Mouse (Mus musculus) kidney, adult 2 months (tissue): ENCODE measurements around the gene Ttll5. TPM values are rescaled to one million over a fixed set of nuclear protein-coding genes. Genes with fewer than 3 reads are reported as not detected.

Source experiments
- DNase-seq: peaks from one replicate; pipeline ENCODE4 v3.0.0; 2021
- H3K27ac ChIP-seq: fragments of 200-500 bp; 2 replicates; pipeline ENCODE4 v1.5.1; 2012; ENCODE audit warnings: low read depth, low read length, control low read depth, inconsistent platforms; ENCODE audit not compliant: insufficient read depth
- H3K27me3 ChIP-seq: fragments of 200-500 bp; replicated peaks from 2 replicates; pipeline ENCODE4 v1.6.1; 2012; ENCODE audit warnings: mild to moderate bottlenecking, moderate library complexity, low read length, inconsistent platforms; ENCODE audit not compliant: control insufficient read depth, insufficient read depth
- H3K36me3 ChIP-seq: fragments of 200-500 bp; 2 replicates; pipeline ENCODE4 v1.6.1; 2012; ENCODE audit warnings: mild to moderate bottlenecking, moderate library complexity, low read length, inconsistent platforms; ENCODE audit not compliant: control insufficient read depth, insufficient read depth
- H3K4me1 ChIP-seq: fragments of 200-500 bp; 2 replicates; pipeline ENCODE4 v1.6.1; 2011; ENCODE audit warnings: low read length; ENCODE audit not compliant: control insufficient read depth, insufficient read depth
- H3K4me3 ChIP-seq: fragments of 200-500 bp; 2 replicates; pipeline ENCODE4 v1.5.1; 2011; ENCODE audit warnings: mild to moderate bottlenecking, low read depth, low read length, control low read depth; ENCODE audit not compliant: insufficient read depth
- CTCF ChIP-seq: fragments of 200-500 bp; conservative IDR thresholded peaks from 2 replicates; pipeline ENCODE4 v1.5.1; 2011; ENCODE audit warnings: low read depth, mild to moderate bottlenecking, control low read depth, low read length, moderate library complexity, mixed read lengths; ENCODE audit not compliant: insufficient read depth, insufficient read length
- POLR2A ChIP-seq: fragments of 200-500 bp; IDR thresholded peaks from one replicate; pipeline ENCODE4 v1.6.1; 2011; ENCODE audit warnings: low read depth, low read length, control low read depth
- WGBS: fragments of 180-500 bp; shearing (Covaris S2); methylation state at CpG from one replicate; pipeline ENCODE4 v1.1.7; 2018; 5-methylcytosine and 5-hydroxymethylcytosine counted together
- polyA plus RNA-seq: library from polyadenylated mRNA; depleted of rRNA; stranded (reverse); fragments of >200 nt; gene quantifications from 2 replicates; pipeline ENCODE4 v1.2.3, GENCODE M21; 2012; rRNA removed

Gene Ttll5
- polyA plus RNA-seq, 1 experiment: 12.9 TPM

GRCm38 (mm10) chr12:86104297-86104696 is 279.8 kb downstream of the Ttll5 start:
- peak overlapping the region; percentile 37 for H3K27ac ChIP-seq
- H3K4me1 ChIP-seq: peaks cover 27% of the 10 kb centered on the region
- H3K36me3 ChIP-seq: no peaks in the 10 kb centered on the region
- WGBS: 58% methylated on average over 11 of the region's 11 CpGs
- TF ChIP-seq CTCF (no peak), POLR2A (no peak)
- peak; percentile 65 for DNase-seq
- no peak overlapping the region for H3K4me3 ChIP-seq
- no peaks in the 10 kb centered on the region for H3K27me3 ChIP-seq

GRCm38 (mm10) chr12:86105546-86105945 is 281.1 kb downstream of the Ttll5 start:
- TF ChIP-seq CTCF (no peak), POLR2A (no peak)
- H3K4me1 ChIP-seq: peaks cover 27% of the 10 kb centered on the region

GRCm38 (mm10) chr12:86106086-86106485 is 281.6 kb downstream of the Ttll5 start:
- no peaks in the 10 kb centered on the region for H3K27me3 ChIP-seq
- DNase-seq: no peak
- TF ChIP-seq POLR2A: no peak
- no peak for TF ChIP-seq CTCF
- no peak overlapping the region for H3K4me3 ChIP-seq
- no peak overlapping the region for H3K27ac ChIP-seq
- no peaks in the 10 kb centered on the region for H3K36me3 ChIP-seq
- H3K4me1 ChIP-seq: peaks cover 27% of the 10 kb centered on the region
- 86% methylated on average over 9 of the region's 9 CpGs for WGBS

More at GRCm38 (mm10) chr12:86105546-86105945, 281.1 kb downstream of the Ttll5 start:
- H3K27me3 ChIP-seq: no peaks in the 10 kb centered on the region
- H3K4me3 ChIP-seq: no peak overlapping the region
- whole genome bisulfite sequencing: 68% methylated on average over 9 of the region's 10 CpGs
- peak; percentile 53 for DNase-seq
- H3K36me3 ChIP-seq: no peaks in the 10 kb centered on the region
- H3K27ac ChIP-seq: no peak overlapping the region

GRCm38 (mm10) chr12:86107645-86108044 is 283.2 kb downstream of the Ttll5 start:
- no peaks in the 10 kb centered on the region for H3K27me3 ChIP-seq
- H3K4me3 ChIP-seq: no peak overlapping the region
- DNase-seq: no peak
- no peaks in the 10 kb centered on the region for H3K36me3 ChIP-seq
- peaks cover 22% of the 10 kb centered on the region for H3K4me1 ChIP-seq
- 74% methylated on average over 7 of the region's 7 CpGs for WGBS
- H3K27ac ChIP-seq: no peak overlapping the region
- no peak for TF ChIP-seq CTCF

DNA sequence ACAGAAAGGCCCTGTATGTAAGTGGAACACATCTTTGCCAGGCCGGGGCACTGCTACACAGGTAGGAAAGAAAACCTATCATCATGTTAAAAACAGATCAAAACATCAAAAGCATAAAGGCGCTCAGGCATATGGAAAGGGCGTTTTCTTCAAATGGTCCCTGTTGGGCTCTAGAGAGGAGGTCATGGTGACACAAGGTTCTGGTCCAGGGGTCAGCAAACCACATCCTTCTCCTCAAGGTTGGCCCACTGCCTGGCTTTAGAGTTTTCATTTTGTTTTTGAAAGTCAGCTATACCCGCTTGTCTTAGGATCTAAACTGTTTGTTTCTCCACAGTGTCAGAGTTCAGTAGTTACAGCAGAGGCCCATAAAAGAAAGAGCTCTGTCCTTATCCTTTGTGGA is 285.1 kb downstream of the Ttll5 start:
- 46% methylated on average over 4 of the region's 4 CpGs for WGBS
- H3K36me3 ChIP-seq: no peaks in the 10 kb centered on the region
- no peak overlapping the region for H3K4me3 ChIP-seq
- H3K27ac ChIP-seq: no peak overlapping the region
- peak; percentile 60 for DNase-seq
- peaks cover 12% of the 10 kb centered on the region; the same call in 1 of the 2 replicates for H3K4me1 ChIP-seq
- TF ChIP-seq CTCF (no peak), POLR2A (no peak)
- no peaks in the 10 kb centered on the region for H3K27me3 ChIP-seq

DNA sequence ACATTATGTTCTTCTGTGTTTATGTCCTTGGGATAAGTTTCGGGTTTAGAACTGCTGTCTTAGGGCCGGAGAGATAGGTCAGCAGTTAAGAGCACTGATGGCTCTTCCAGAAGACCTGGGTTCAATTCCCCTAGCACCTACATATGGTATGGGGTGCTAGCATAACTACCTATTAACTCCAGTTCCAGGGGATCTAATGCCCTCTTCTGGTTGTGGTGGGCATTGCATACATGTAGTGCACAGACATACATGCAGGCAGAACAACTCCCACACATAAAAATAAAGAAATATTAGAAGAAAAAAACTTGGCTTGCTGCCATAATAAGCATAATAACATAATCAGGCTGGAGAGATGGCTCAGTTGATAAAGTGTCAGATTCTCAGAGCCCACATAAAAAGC is 286.2 kb downstream of the Ttll5 start:
- no peak overlapping the region for H3K27ac ChIP-seq
- DNase-seq: peak; percentile 63
- 92% methylated on average over 2 of the region's 2 CpGs for WGBS

More for the DNA sequence above, 286.2 kb downstream of the Ttll5 start:
- H3K27me3 ChIP-seq: no peaks in the 10 kb centered on the region
- no peaks in the 10 kb centered on the region for H3K36me3 ChIP-seq
- H3K4me3 ChIP-seq: no peak overlapping the region
- peaks cover 3% of the 10 kb centered on the region; the same call in 1 of the 2 replicates for H3K4me1 ChIP-seq
- TF ChIP-seq POLR2A (no peak), CTCF (no peak)

Other genes with a start within 250 kb of the Ttll5 start
- gene Jdp2, start 225.6 kb upstream of the Ttll5 start, polyA plus RNA-seq: 6.2 and 7.7 TPM in 2 replicates
- 1.7 and 2.0 TPM in 2 replicates for gene Batf, start 138.0 kb upstream of the Ttll5 start, polyA plus RNA-seq
- 23.1 and 35.1 TPM in 2 replicates for gene Flvcr2, start 78.1 kb upstream of the Ttll5 start, polyA plus RNA-seq
- gene Erg28, start 109 bp upstream of the Ttll5 start, polyA plus RNA-seq: 43.1 and 48.4 TPM in 2 replicates